Mouse (Mus musculus): ENCODE data around the gene Yars.

DNA sequence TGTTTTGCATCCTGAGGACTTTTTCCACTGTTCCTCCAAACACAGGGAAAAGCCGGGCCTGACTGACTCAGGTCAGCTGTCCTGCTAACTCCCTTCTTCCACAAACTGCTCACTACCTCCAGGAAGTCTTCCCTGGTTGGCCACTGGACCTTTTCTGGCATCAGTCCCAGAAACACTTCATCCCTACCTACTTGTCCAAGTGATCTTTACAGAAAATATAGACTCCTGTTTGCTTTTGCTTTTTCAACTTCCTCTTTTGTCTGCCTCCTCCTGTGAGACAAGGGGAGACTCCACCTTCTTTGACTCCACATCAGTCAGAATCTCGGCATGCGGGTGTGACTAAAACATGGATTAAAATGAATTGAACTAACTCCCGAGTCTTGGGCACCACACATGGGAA lies 55.2 kb downstream of the Yars start:
- no peak for TF ChIP-seq CTCF (IDR thresholded peaks at IDR 0.05; ENCODE audit: control insufficient read depth, insufficient read depth, low read length)
- no peak for TF ChIP-seq POLR2A (IDR thresholded peaks at IDR 0.05; ENCODE audit: borderline replicate concordance, control insufficient read depth, low read depth, low read length)

All from bone marrow, adult 2 months (tissue).